Mouse (Mus musculus): ENCODE measurements around the gene Smim12. TPM values are rescaled to one million over a fixed set of nuclear protein-coding genes. Genes with fewer than 3 reads are reported as not detected.

The Smim12 gene
- total RNA-seq (2023) = 22.9 TPM

DNA sequence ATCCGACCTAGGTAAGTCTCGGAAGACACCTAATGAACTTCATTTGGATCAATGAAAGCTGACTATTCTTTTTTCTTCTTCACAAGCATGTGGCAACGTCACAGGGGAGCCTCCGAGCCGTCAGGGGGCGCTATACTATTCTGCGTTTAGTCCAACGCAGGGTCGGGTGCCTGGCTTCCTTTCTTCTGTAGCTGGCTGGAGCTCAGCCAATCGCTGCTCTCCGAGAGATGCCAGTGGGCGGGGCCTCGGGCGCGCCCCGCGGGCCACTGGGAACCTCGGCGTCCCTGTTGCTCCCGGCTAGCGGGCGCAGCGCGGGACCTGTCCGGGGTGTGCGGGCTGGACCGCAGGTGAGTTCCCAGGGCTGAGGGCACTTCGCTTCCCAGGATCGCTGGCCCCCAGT lies at the start of gene Smim12:
Smim12 (plus strand) TSS at position 233 of the 400 bp plus-strand sequence.

Other genes starting within 250 kb of the Smim12 start
- 730 TPM for gene Sfpq, start 222.5 kb upstream of the Smim12 start, total RNA-seq (2023)
- gene Zmym1, start 182.6 kb upstream of the Smim12 start, total RNA-seq (2023) = 32.3 TPM
- gene Zmym6, start 166.4 kb upstream of the Smim12 start, total RNA-seq (2023) = 21.9 TPM
- 3.5 TPM for gene Tmem35b, start 120.1 kb upstream of the Smim12 start, total RNA-seq (2023)
- gene Dlgap3, start 74.6 kb upstream of the Smim12 start, total RNA-seq (2023) = 0.18 TPM
- gene Gja4, start 70.3 kb downstream of the Smim12 start, total RNA-seq (2023) = not detected
- not detected for gene Gjb3, start 87.1 kb downstream of the Smim12 start, total RNA-seq (2023)
- not detected for gene Gjb4, start 110.3 kb downstream of the Smim12 start, total RNA-seq (2023)
- gene Gjb5, start 114.4 kb downstream of the Smim12 start, total RNA-seq (2023) = not detected

Measured in CD8-positive naive resting alpha-beta T cell, adult 57 days (primary cell).